Mouse (Mus musculus) mature B cell (primary cell): Measurements from ENCODE around the gene Map3k13.
"Not testable (repeated sequence)": the region's sequence is repeated elsewhere in the genome, so short reads cannot be mapped to it uniquely, and the experiment has no call there.

Source experiments
- in situ Hi-C: fragments of 300-500 bp; cut with MboI; formaldehyde crosslinking; loops from 2 replicates; pipeline ENCODE4 v1.14.3; 2019

Gene Map3k13

DNA sequence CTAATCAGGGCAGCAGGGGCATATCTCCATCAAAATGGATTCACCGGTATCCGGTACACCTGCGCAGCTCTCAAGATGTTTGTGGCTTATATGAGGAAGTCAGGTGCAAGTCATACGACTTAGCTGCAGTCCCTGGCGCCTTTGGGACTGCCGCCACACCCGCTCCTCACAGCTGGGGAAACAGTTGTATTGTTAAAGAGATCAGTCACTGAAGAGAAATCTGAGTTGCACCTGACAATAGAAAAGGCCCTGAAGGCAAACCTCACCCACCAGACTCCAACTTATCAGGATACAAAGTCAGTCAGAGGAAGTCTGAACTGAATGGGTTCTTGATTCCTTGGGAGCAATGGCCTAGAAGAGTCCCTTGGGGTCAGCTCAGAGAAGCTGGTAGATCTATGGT lies 13.6 kb downstream of the Map3k13 start:
- in situ Hi-C loops = not testable (repeated sequence)

GRCm38 (mm10) chr16:21813164-21813834 lies 19.2 kb downstream of the Map3k13 start:
- in situ Hi-C loops = no loop called here

DNA sequence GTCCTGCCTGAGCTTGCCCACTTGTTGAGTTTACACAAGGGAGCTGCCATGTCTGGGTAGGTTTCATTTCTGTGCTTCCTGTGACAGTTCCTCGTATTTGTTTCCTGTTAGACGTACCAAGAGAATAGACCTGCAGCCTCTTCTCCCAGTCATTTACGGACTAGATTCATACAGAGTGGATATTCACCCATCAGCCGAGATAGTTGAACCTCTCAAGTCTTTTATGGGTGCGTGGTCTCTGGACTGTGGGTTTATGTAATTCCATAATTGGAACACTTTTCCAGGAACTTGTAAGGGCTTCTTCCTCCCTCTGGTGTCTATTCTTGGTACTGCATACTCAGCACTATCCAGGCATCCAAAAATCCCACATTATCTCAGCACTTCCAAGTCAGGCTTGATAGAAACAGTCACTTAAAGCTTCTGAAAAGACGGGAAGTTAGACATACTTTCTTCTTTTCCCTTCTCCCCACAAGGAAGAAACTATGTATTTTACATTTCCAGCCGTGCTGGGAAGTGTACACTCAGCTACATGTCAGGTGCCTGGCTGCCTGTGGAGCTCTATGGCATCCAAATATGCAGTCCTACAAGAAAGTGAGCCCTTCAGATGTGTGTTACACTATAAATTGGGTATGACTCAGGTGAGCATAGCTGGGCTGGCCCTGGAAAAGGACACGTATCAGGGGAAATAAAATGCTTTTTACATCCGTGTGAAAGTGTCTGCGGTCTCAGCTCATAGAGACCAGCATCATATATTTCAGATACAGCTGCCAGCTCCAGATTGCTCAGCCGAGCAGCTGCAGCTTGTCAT lies 20.9 kb downstream of the Map3k13 start:
- in situ Hi-C loops = no loop called here

- in situ Hi-C loops = no loop called here
These were observed 21.5 kb downstream of the Map3k13 start for GRCm38 (mm10) chr16:21815669-21816010.

GRCm38 (mm10) chr16:21818132-21818531 lies 24.0 kb downstream of the Map3k13 start:
- in situ Hi-C loops = no loop called here

DNA sequence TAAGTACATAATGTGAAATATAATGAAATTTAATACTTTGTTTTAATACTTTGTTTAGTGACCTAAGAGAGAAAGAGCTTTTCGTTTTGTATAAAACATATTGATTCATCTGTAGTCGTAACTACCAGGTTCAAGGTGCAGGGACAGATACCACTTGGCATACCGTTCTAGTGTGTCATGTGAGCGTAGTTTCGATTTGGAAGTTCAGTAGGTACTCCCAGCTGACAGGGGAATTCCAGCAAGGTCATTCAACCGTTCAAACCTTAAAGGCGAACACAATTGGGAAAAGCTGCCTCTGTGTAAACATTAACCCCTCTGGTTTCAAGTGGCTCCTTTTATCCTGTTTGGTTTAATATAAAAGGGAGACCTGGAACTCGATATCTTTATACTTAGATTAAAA lies 24.5 kb downstream of the Map3k13 start:
- in situ Hi-C loops = no loop called here

- in situ Hi-C loops = no loop called here
These were observed 31.5 kb downstream of the Map3k13 start for GRCm38 (mm10) chr16:21825612-21826031.

GRCm38 (mm10) chr16:21827153-21827552 lies 33.0 kb downstream of the Map3k13 start:
- in situ Hi-C loops = no loop called here

- in situ Hi-C loops = no loop called here
These were observed 33.4 kb downstream of the Map3k13 start for GRCm38 (mm10) chr16:21827581-21827980.

- in situ Hi-C loops = no loop called here
These were observed 35.6 kb downstream of the Map3k13 start for GRCm38 (mm10) chr16:21829711-21830110.

- in situ Hi-C loops = no loop called here
These were observed 36.6 kb downstream of the Map3k13 start for GRCm38 (mm10) chr16:21830784-21831183.

GRCm38 (mm10) chr16:21831764-21832163 lies 37.6 kb downstream of the Map3k13 start:
- in situ Hi-C loops = no loop called here

DNA sequence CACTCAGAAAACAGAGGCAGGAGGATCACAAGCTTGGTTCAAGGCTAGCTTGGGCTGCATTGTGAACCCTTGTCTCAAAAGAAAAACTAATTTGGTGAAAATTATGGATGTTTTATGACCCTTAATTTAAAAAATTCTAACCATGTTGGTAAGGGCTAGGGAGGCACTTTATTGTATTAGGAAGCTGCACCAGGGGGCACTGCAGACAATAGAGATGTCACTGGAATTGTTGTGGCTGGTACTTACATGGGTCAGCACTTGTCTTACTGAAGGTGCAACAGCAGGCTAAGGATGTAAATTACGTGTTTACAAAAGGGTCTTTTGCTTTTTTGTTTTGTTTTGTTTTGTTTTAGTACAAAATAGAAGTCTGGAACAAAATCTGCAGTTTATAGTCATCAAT lies 39.3 kb downstream of the Map3k13 start:
- in situ Hi-C loops = no loop called here

- in situ Hi-C loops = no loop called here
These were observed 39.8 kb downstream of the Map3k13 start for GRCm38 (mm10) chr16:21833970-21834369.

DNA sequence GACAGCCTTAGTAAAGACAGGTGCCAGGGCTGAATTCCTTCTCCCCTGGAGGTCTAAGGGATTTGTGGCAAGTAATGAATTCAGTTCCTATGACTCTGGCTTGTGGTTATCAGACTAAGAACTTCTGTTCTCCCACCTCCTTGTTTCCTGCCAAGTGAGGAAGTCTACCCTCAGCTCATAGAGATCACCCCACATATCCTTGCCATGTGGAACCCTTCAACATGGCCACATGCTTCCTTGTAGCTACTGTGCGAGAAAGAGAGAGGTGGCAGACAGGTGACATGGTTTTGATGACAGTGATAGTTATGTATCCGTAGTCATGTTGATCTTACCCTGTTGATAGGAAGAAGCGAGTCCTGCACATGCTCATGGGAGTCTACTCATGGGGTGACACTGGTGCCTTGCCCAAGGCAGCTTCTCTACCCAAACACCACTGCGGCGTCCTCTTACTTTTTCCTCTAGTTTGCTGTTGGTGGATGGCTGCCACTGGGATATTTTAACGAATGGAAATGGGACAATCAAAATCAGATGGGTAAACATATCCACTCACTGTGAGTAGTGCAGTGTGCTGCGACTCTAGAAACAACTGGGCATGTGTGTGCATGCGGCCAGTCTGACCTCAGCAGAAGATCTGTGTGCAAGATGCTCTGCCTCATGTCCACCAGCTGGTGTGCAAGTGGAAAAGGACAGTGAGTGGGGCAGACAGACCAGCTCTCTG lies 40.9 kb downstream of the Map3k13 start:
- in situ Hi-C loops = no loop called here

DNA sequence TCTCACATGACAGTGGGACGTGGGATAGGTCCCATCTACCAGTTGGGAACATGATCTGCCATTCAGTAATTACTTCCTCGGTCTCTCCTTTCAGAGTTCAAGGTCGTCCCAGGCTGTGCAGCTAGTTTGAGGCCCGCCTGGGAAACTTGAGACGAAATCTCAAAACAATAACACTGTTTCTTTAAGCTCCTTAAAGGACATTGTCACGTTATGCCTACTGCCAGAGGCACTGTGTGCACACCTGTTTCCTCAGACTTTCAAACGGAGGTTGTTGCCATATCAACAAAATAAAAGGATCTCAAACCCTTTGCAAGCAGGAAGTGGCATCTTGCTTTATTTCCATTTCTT lies 41.4 kb downstream of the Map3k13 start:
- in situ Hi-C loops = no loop called here

GRCm38 (mm10) chr16:21836311-21837072 lies 42.3 kb downstream of the Map3k13 start:
- in situ Hi-C loops = no loop called here

DNA sequence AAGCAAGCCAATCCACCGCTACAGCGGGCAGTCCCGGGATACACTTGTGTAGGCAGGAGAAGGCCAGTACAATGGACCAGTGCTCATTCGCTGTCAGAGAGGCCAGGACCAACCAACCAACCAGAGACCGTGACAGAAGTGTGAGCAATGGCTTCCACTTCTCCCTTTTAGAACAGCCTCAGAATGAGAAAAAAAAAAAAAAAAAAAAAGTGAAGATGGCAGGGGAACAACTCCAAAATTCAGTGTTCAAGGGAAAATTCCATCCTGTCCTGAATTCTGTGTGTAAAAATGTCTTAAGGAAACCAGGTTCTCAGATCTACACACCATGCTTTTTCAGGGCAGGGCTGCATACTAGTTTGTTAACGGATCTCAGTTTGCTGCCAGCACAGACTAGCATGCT lies 43.5 kb downstream of the Map3k13 start:
- in situ Hi-C loops = no loop called here

DNA sequence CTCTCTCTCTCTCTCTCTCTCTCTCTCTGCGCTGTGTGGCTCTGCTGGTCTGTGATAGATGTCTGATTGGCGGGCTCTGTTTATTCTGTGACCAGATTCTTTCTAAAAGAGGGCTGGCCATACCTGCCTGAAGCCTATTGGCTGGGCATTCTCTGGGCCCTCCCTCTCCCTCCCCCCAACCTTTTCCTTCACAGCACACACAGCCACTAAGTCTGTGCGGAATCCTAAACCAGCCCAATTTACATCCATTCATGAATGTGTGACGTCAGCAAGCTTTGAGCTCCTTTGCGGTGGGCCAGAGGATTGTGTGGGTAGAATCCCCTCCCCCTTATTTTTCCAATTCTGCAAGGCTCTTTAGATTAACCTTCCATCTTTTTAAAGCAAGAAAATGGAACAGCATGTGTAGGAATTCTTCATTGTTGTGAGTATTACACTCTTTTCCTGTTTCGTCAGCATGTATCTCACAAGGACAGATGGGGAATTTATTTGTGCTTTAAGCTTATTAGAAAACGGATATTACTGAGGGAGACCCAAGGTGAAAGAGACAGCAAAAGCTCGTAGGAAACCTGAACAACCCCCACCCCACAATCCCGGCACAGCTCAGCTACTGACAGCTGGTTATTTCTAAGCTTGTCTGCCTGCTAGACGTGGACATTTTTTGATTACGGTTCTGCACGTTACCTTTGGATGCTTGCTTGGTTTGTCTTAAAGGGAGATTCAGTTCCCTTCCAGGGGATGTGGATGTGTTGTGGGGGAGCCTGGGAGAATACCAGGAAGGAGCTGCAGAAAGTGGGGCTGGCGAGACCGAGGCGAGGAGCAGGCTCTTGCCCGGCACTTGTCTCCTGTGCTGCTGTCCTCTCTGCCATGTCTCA lies 51.9 kb downstream of the Map3k13 start:
- in situ Hi-C loops = no loop called here

GRCm38 (mm10) chr16:21848444-21848843 lies 54.3 kb downstream of the Map3k13 start:
- in situ Hi-C loops = no loop called here

- in situ Hi-C loops = no loop called here
These were observed 54.7 kb downstream of the Map3k13 start for GRCm38 (mm10) chr16:21848847-21849246.
